Mouse (Mus musculus): ENCODE measurements around the gene Nipal1. TPM values are rescaled to one million over a fixed set of nuclear protein-coding genes. Genes with fewer than 3 reads are reported as not detected.

Nipal1 gene
- not detected for total RNA-seq (2021)
- long read RNA-seq, experiment 1, result 0 reads
- long read RNA-seq, experiment 2, result 0 reads

- peak; percentile 54 for DNase-seq
Observed at GRCm38 (mm10) chr5:72647418-72647907, at the start of gene Nipal1. TSS of gene Nipal1 (plus strand) at chr5:72647795.

GRCm38 (mm10) chr5:72601006-72601405 is 46.6 kb upstream of the Nipal1 start:
- DNase-seq, result peak; percentile 7

- DNase-seq, result no peak
Observed at GRCm38 (mm10) chr5:72603138-72603537, 44.5 kb upstream of the Nipal1 start.

GRCm38 (mm10) chr5:72617413-72617812 is 30.2 kb upstream of the Nipal1 start:
- DNase-seq, result no peak

GRCm38 (mm10) chr5:72621022-72621421 is 26.6 kb upstream of the Nipal1 start:
- no peak for DNase-seq

- no peak for DNase-seq
Observed at GRCm38 (mm10) chr5:72630026-72630425, 17.6 kb upstream of the Nipal1 start.

- no peak for DNase-seq
Observed at GRCm38 (mm10) chr5:72634791-72635271, 12.8 kb upstream of the Nipal1 start.

- DNase-seq, result no peak
Observed at GRCm38 (mm10) chr5:72636122-72636521, 11.5 kb upstream of the Nipal1 start.

- DNase-seq, result no peak
Observed at GRCm38 (mm10) chr5:72636576-72636975, 11.0 kb upstream of the Nipal1 start.

- DNase-seq, result no peak
Observed at GRCm38 (mm10) chr5:72640072-72640471, 7.5 kb upstream of the Nipal1 start.

- no peak for DNase-seq
Observed at GRCm38 (mm10) chr5:72643655-72644054, 3.9 kb upstream of the Nipal1 start.

- no peak for DNase-seq
Observed at GRCm38 (mm10) chr5:72644175-72644574, 3.4 kb upstream of the Nipal1 start, which contains the start of gene Cnga1. TSS of gene Cnga1 (minus strand) at chr5:72644275.

GRCm38 (mm10) chr5:72646131-72646530 is 1.5 kb upstream of the Nipal1 start:
- DNase-seq, result no peak

GRCm38 (mm10) chr5:72646996-72647395 is 599 bp upstream of the Nipal1 start:
- no peak for DNase-seq

- DNase-seq, result no peak
Observed at GRCm38 (mm10) chr5:72647958-72648595, 482 bp downstream of the Nipal1 start.

GRCm38 (mm10) chr5:72648987-72649735 is 1.6 kb downstream of the Nipal1 start:
- DNase-seq, result no peak

GRCm38 (mm10) chr5:72653068-72653674 is 5.6 kb downstream of the Nipal1 start:
- no peak for DNase-seq

- no peak for DNase-seq
Observed at GRCm38 (mm10) chr5:72656270-72656791, 8.7 kb downstream of the Nipal1 start.

GRCm38 (mm10) chr5:72658375-72658774 is 10.8 kb downstream of the Nipal1 start:
- DNase-seq, result no peak

GRCm38 (mm10) chr5:72661051-72661781 is 13.6 kb downstream of the Nipal1 start:
- no peak for DNase-seq

- no peak for DNase-seq
Observed at GRCm38 (mm10) chr5:72664126-72664525, 16.5 kb downstream of the Nipal1 start.

- DNase-seq, result no peak
Observed at GRCm38 (mm10) chr5:72664854-72665253, 17.3 kb downstream of the Nipal1 start.

All from gastrocnemius, postnatal 25 days (tissue).